Mouse (Mus musculus) CD4-positive helper T cell, adult 2 months (primary cell): ENCODE data around the gene Catip.

Experiments used
- DNase-seq: peaks from one replicate; pipeline ENCODE4 v3.0.0-alpha.2; 2012; ENCODE audit warnings: low read depth, missing footprints, low spot score

The Catip gene

DNA sequence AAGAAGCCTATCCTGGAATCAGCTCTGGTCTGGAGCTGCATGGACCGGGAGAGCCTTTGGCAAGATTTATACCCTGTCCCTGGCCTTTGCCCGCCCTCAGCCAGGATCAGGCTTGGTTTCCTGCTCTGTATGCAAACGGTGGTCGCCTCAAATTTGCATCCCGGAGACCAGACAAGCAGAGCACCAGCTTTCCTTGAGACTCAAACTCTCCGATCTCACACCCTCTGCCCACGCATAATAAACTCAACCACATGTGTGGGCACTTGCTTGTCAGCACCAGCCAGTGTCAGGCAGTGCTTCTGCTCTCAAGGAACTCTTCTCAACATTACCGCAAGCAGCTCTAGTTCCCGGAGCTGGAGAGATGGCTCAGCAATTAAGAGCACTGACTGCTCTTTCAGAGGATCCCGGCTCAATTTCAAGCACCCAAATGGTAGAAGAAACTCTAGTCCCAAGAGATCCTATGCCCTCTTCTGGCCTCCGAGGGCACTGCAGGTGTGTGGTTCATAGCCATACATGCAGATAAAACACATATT is 36.1 kb downstream of the Catip start:
- DNase-seq = peak; percentile 83

DNA sequence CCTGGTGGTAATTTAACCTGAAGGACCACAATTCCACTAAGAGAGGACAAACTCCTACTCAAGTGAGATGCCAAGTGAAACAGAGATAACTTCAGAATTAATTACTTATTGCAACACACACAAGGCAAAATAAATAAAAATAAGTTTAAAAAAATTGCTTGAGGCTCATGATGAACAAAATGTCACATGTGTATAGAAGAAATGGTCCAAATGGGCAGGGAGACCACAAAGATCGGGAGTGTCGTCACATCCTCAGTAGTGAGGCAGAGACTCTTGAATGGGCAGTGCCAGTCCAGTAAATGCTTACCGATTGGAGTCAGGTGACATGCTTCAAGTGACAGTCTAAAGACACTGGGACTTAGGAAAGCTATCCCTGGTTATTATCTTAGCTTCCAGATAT is 38.6 kb downstream of the Catip start:
- DNase-seq = no peak

DNA sequence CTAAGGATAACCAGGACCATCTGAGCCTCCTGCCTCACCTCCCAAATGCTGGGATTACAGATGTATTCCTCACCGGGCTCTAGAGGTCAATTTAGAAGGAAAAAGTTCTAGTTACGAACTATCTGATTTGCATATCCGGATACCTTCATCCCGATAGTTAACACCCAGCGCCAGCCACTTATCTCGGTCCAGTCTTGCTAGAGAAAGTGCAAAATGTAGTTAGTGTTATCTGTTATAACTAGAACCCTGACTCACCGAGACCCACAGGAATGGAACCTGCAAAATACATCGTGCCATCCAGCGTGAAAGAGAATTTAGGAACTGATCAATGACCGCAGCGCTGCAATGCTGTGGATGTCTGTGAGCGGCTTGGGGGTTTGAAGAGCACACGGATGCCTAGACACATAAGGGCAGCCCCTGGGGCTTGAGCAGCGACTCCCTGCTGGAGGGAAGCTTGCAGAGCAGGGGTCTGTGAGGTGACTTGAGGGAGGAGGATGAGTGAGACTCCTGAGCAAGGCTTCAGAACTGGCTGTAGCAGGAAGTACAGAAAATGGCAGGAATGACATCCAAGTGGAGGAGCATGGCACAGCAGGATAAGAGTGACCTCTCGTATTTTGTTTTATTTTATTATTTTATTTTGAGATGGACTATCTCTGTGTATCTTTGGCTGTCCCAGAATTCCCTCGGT is 39.3 kb downstream of the Catip start:
- DNase-seq = no peak

GRCm38 (mm10) chr1:74404206-74404605 is 42.3 kb downstream of the Catip start:
- DNase-seq = no peak

DNA sequence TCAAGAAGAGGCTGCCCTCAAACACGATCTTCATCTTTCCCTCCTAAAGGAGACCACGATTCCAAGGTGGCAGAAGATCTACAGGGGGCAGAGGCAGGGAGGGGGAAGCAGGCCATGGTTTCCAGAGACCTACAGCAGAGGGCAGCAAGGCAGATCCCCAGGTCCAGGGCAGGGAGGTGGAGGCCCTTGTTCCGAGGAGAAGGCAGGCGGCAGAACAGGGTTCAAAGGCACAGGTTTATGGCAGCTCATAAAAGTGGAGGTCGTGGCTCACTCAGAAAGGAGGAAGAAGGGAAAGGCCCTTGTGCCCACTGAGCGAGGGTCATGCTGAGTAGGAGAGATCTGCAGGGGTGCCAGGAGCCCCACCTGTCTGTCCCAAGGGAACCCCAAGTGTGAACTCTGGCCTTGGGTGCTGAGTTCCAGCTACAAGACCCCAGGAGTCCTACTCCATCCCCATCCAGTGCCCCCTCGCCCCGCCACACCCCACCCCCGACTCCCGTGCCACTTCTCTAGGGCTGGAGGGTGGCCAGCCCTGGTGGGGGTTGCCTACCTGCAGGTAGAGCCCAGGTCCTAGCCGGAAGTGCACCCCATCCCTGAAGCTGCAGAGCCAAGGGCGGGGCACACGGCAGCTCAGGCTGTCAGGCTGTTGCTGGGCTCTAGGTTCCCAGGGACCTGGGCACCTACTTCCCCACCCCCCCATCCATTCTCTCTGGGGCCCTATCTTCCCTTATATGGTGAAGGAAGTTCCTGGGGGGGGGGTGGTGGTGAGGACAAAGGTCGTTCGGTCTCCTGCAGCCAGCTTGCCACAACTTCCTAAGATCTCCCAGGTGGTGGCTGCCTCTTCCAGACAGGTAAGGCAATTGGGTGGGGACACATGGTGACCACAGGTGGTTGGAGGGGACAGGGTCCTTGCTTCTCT is 46.9 kb downstream of the Catip start, which contains the start of gene Vil1:
Gene Vil1 (plus strand): TSS at position 788 of the 916 bp plus-strand sequence.
- DNase-seq = no peak

DNA sequence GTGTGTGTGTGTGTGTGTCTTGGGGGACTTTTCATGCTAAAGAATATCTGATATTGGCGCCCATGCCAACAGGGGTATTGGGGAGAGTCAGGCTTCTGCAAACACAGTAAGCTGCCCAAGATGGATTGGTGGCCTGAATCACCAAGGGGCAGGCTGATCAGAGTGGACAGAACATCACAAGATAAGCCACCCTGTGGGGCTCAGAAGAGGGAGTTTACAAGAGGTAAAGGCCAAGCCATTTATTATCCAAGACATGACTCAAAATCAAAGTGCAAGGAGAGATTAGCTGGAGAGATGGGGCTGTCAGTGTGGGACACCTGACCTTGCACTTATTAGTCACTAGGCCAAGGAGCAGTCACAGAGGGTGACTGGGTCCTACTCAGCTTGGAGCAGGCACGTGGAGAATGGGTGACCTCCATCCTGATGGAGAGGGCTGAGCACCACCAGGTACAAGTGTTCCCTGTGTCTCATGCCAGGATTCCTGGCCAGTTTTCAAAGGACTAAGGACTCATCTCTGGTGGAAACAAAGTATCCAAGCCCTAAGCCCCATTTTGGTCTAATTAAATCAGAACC is 49.9 kb downstream of the Catip start:
- DNase-seq = no peak

DNA sequence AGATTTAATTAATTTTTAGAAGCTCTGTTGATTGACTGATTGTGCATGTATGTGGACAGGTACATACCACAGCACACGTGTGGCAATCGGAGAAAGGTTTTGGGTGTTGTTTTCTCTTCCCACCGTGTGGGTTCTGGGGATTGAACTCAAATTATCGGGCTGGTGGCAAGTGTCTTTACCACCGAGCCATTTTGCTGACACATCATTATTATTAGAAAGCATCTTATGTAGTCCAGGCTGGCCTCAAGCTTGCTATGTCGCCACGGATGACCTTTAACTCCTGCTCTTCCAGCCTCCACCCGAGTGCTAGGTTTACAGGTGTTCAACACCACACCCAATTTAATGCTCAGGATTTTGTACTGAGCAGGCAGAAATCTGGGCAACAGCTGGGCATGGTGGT is 50.8 kb downstream of the Catip start:
- no peak for DNase-seq

- DNase-seq = peak; percentile 16
These were observed 53.2 kb downstream of the Catip start for GRCm38 (mm10) chr1:74415143-74415542.
